Mouse (Mus musculus) stomach, postnatal 0 days (tissue): ENCODE data around the gene Gas2.

Source experiments
- CTCF ChIP-seq: IDR thresholded peaks from 2 replicates; pipeline ENCODE4 v1.5.1; 2016; ENCODE audit warnings: antibody characterized with exemption, low read depth, mild to moderate bottlenecking, moderate library complexity
- EP300 ChIP-seq: optimal IDR thresholded peaks from 2 replicates; pipeline ENCODE3; 2016; ENCODE audit warnings: antibody characterized with exemption

- TF ChIP-seq CTCF (no peak), EP300 (no peak)
Observed at GRCm38 (mm10) chr7:51850877-51851276, 10.9 kb upstream of the Gas2 start.
